Mouse (Mus musculus) intestine, embryonic 16.5 days (tissue): ENCODE data around the gene Lurap1l. TPM values are rescaled to one million over a fixed set of nuclear protein-coding genes. Genes with fewer than 3 reads are reported as not detected.
"Not testable (repeated sequence)": the region's sequence is repeated elsewhere in the genome, so short reads cannot be mapped to it uniquely, and the experiment has no call there.

ENCODE experiments used
- ATAC-seq: fragments of 200-750 bp; cut with Nextera tagmentation; 2 replicates; pipeline ENCODE4 v1.8.0; 2017; ENCODE audit warnings: moderate TSS enrichment, moderate library complexity
- H3K27ac ChIP-seq: fragments of 300-500 bp; sonication (generic); 2 replicates; pipeline ENCODE4 v1.5.1; 2014; ENCODE audit warnings: mild to moderate bottlenecking, low read length
- H3K27me3 ChIP-seq: fragments of 300-500 bp; sonication (generic); replicated peaks from 2 replicates; pipeline ENCODE4 v1.6.1; 2014; ENCODE audit warnings: low read length, control low read depth, mixed read lengths; ENCODE audit not compliant: control insufficient read depth, insufficient read depth
- H3K36me3 ChIP-seq: fragments of 300-500 bp; sonication (generic); 2 replicates; pipeline ENCODE4 v1.6.1; 2014; ENCODE audit warnings: low read length, control low read depth; ENCODE audit not compliant: control insufficient read depth, insufficient read depth
- H3K4me1 ChIP-seq: fragments of 300-500 bp; sonication (generic); 2 replicates; pipeline ENCODE4 v1.6.1; 2014; ENCODE audit warnings: low read length, control low read depth, mixed read lengths; ENCODE audit not compliant: control insufficient read depth, insufficient read depth
- H3K4me2 ChIP-seq: fragments of 300-500 bp; sonication (generic); 2 replicates; pipeline ENCODE4 v1.6.1; 2014; ENCODE audit warnings: low read depth, low read length, control low read depth
- H3K4me3 ChIP-seq: fragments of 300-500 bp; sonication (generic); 2 replicates; pipeline ENCODE4 v1.5.1; 2014; ENCODE audit warnings: mild to moderate bottlenecking, low read length
- H3K9ac ChIP-seq: fragments of 300-500 bp; sonication (generic); 2 replicates; pipeline ENCODE4 v1.6.1; 2014; ENCODE audit warnings: low read depth, low read length
- H3K9me3 ChIP-seq: fragments of 300-500 bp; sonication (generic); 2 replicates; pipeline ENCODE4 v1.6.1; 2016; ENCODE audit warnings: low read length, control low read depth; ENCODE audit not compliant: control insufficient read depth
- WGBS: fragments of 180-500 bp; shearing (Covaris S2); extraction: QIAGEN DNeasy Blood & Tissue Kit; methylation state at CpG from one replicate; pipeline ENCODE4 v1.1.7; 2014; 5-methylcytosine and 5-hydroxymethylcytosine counted together
- polyA plus RNA-seq: library from polyadenylated mRNA; unstranded; fragments of >200 nt; fragmentation: Nextera tagmentation; extraction: Ambion mirVana; gene quantifications from 2 replicates; pipeline ENCODE4 v1.2.1, GENCODE M21; 2015

The Lurap1l gene
- polyA plus RNA-seq, 1 experiment from 2014 or later: 19.5 TPM

GRCm38 (mm10) chr4:80911706-80912540 lies 1.5 kb downstream of the Lurap1l start:
- Histone ChIP-seq H3K27me3 (no peaks in the 10 kb centered on the region), H3K4me3 (peak overlapping the region; percentile 75), H3K27ac (peak overlapping the region; percentile 91), H3K36me3 (no peaks in the 10 kb centered on the region), H3K9ac (peak overlapping the region; percentile 90), H3K9me3 (no peaks in the 10 kb centered on the region), H3K4me2 (peak overlapping the region; percentile 73), H3K4me1 (peaks cover 4% of the 10 kb centered on the region; the same call in 1 of the 2 replicates)
- 1% methylated on average over 24 of the region's 27 CpGs for WGBS
- ATAC-seq: peak; percentile 92

- Histone ChIP-seq H3K4me1 (peaks cover 9% of the 10 kb centered on the region), H3K36me3 (no peaks in the 10 kb centered on the region), H3K9ac (no peak overlapping the region), H3K27me3 (no peaks in the 10 kb centered on the region), H3K4me2 (no peak overlapping the region), H3K4me3 (no peak overlapping the region), H3K27ac (no peak overlapping the region), H3K9me3 (no peaks in the 10 kb centered on the region)
- 65% methylated on average over 2 of the region's 2 CpGs for WGBS
- no peak for ATAC-seq
Observed at GRCm38 (mm10) chr4:80915211-80915610, 4.8 kb downstream of the Lurap1l start.

- H3K4me2 ChIP-seq: no peak overlapping the region
- no peak overlapping the region for H3K27ac ChIP-seq
- WGBS: 76% methylated on average over 3 of the region's 3 CpGs
- H3K36me3 ChIP-seq: no peaks in the 10 kb centered on the region
- ATAC-seq: no peak
- no peaks in the 10 kb centered on the region for H3K27me3 ChIP-seq
- no peaks in the 10 kb centered on the region for H3K9me3 ChIP-seq
- H3K9ac ChIP-seq: no peak overlapping the region
- no peak overlapping the region for H3K4me3 ChIP-seq
- H3K4me1 ChIP-seq: peaks cover 9% of the 10 kb centered on the region
Observed at GRCm38 (mm10) chr4:80916695-80917094, 6.2 kb downstream of the Lurap1l start.

- H3K9me3 ChIP-seq, H3K36me3 ChIP-seq, H3K4me2 ChIP-seq, H3K9ac ChIP-seq, H3K4me3 ChIP-seq, H3K27ac ChIP-seq, ATAC-seq, H3K27me3 ChIP-seq: not testable (repeated sequence)
- 71% methylated on average over 1 of the region's 1 CpGs for WGBS
- peaks cover 12% of the 10 kb centered on the region for H3K4me1 ChIP-seq
Observed at GRCm38 (mm10) chr4:80917128-80917527, 6.7 kb downstream of the Lurap1l start.

- no peak for ATAC-seq
- no peaks in the 10 kb centered on the region for H3K27me3 ChIP-seq
- H3K9ac ChIP-seq: no peak overlapping the region
- H3K4me2 ChIP-seq: no peak overlapping the region
- WGBS: 72% methylated on average over 3 of the region's 3 CpGs
- H3K4me1 ChIP-seq: peaks cover 13% of the 10 kb centered on the region
- no peaks in the 10 kb centered on the region for H3K36me3 ChIP-seq
- no peak overlapping the region for H3K27ac ChIP-seq
- H3K4me3 ChIP-seq: no peak overlapping the region
- H3K9me3 ChIP-seq: no peaks in the 10 kb centered on the region
Observed at GRCm38 (mm10) chr4:80917812-80918211, 7.4 kb downstream of the Lurap1l start.

GRCm38 (mm10) chr4:80918526-80919129 lies 8.2 kb downstream of the Lurap1l start:
- no peak overlapping the region for H3K4me2 ChIP-seq
- ATAC-seq: peak; percentile 72
- no peaks in the 10 kb centered on the region for H3K27me3 ChIP-seq
- no peak overlapping the region for H3K4me3 ChIP-seq
- H3K4me1 ChIP-seq: peaks cover 13% of the 10 kb centered on the region
- peak overlapping the region; percentile 51 for H3K27ac ChIP-seq
- 54% methylated on average over 3 of the region's 3 CpGs for WGBS
- H3K36me3 ChIP-seq: no peaks in the 10 kb centered on the region
- no peaks in the 10 kb centered on the region for H3K9me3 ChIP-seq
- no peak overlapping the region for H3K9ac ChIP-seq

GRCm38 (mm10) chr4:80919217-80919867 lies 8.9 kb downstream of the Lurap1l start:
- WGBS: 77% methylated on average over 1 of the region's 1 CpGs

GRCm38 (mm10) chr4:80921646-80922489 lies 11.4 kb downstream of the Lurap1l start:
- H3K4me1 ChIP-seq: peaks cover 9% of the 10 kb centered on the region; the same call in 1 of the 2 replicates
- H3K4me2 ChIP-seq: no peak overlapping the region
- no peaks in the 10 kb centered on the region for H3K36me3 ChIP-seq
- no peaks in the 10 kb centered on the region for H3K9me3 ChIP-seq
- H3K4me3 ChIP-seq: no peak overlapping the region
- H3K27ac ChIP-seq: no peak overlapping the region
- 75% methylated on average over 4 of the region's 4 CpGs for WGBS
- H3K27me3 ChIP-seq: no peaks in the 10 kb centered on the region
- H3K9ac ChIP-seq: no peak overlapping the region
- ATAC-seq: no peak

More at GRCm38 (mm10) chr4:80919217-80919867, 8.9 kb downstream of the Lurap1l start:
- no peak overlapping the region for H3K9ac ChIP-seq
- H3K27ac ChIP-seq: no peak overlapping the region; the same call in 1 of the 2 replicates
- no peak for ATAC-seq
- H3K4me3 ChIP-seq: no peak overlapping the region
- H3K9me3 ChIP-seq: no peaks in the 10 kb centered on the region
- no peak overlapping the region for H3K4me2 ChIP-seq
- H3K4me1 ChIP-seq: peaks cover 9% of the 10 kb centered on the region; the same call in 1 of the 2 replicates
- H3K27me3 ChIP-seq: no peaks in the 10 kb centered on the region
- no peaks in the 10 kb centered on the region for H3K36me3 ChIP-seq
